Mouse (Mus musculus): ENCODE data around the gene Fap. TPM values are rescaled to one million over a fixed set of nuclear protein-coding genes. Genes with fewer than 3 reads are reported as not detected.

The Fap gene
- polyA plus RNA-seq, 1 experiment from 2014 or later: 7.6 TPM

DNA sequence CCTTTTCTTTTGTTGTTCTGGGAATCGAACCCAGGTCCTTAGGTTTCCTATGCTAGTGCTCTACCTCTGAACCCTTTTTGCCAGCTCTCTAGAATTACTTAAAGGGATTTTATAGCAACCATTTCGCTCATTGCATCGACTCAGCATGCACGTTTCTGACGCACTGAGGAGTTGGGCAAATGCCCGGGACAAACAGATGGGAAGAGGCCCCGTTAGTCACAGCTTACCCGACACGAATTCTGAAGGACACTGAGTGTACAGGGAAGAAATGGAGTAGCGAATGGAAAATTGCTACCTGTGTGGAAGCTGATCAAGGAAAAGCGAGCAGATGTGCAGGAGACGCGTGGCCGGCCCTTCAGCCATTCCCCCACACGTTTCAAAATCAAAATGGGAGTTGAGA lies 60.4 kb downstream of the Fap start:
- Histone ChIP-seq H3K36me3 (replicated peaks) (no peaks in the 10 kb centered on the region), H3K27ac (replicated peaks) (no peak overlapping the region), H3K9me3 (no peaks in the 10 kb centered on the region), H3K4me3 (no peak overlapping the region), H3K4me1 (no peaks in the 10 kb centered on the region), H3K27me3 (replicated peaks; ENCODE audit: low read depth, poor library complexity, severe bottlenecking) (no peaks in the 10 kb centered on the region)
- no peak for DNase-seq (ENCODE audit: low spot score)
- WGBS: 91% methylated on average over 15 of the region's 15 CpGs

DNA sequence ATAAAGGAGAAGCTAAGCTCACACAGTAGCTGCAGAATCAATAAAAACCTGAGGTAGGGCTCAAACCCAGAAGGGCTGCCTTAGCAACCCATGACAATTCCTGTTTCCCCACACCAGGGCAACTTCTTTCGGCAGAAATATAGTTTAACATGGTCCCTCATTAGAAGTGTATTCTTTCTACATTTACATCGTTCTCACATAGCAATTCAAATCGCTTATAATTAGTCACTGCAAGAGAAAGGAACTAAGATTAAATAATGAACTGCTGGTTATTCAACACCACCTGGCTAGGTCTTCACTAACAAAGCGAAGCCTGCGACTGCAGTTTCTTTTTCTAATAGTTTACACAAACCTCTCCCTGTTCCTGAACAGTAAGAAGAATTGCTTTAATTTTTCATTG lies 66.7 kb downstream of the Fap start:
- 90% methylated on average over 5 of the region's 5 CpGs for WGBS
- no peak overlapping the region for H3K4me3 ChIP-seq

GRCm38 (mm10) chr2:62506441-62506840 lies 67.4 kb downstream of the Fap start:
- Histone ChIP-seq H3K27ac (replicated peaks) (no peak overlapping the region), H3K27me3 (replicated peaks; ENCODE audit: low read depth, poor library complexity, severe bottlenecking) (no peaks in the 10 kb centered on the region), H3K9me3 (no peaks in the 10 kb centered on the region), H3K4me3 (no peak overlapping the region), H3K36me3 (replicated peaks) (no peaks in the 10 kb centered on the region), H3K4me1 (no peaks in the 10 kb centered on the region)
- 43% methylated on average over 2 of the region's 2 CpGs for WGBS
- DNase-seq (ENCODE audit: low spot score): no peak

More for the DNA sequence above, 66.7 kb downstream of the Fap start:
- H3K9me3 ChIP-seq: no peaks in the 10 kb centered on the region
- no peak overlapping the region for H3K27ac ChIP-seq (replicated peaks)
- H3K27me3 ChIP-seq (replicated peaks; ENCODE audit: low read depth, poor library complexity, severe bottlenecking): no peaks in the 10 kb centered on the region
- H3K36me3 ChIP-seq (replicated peaks): no peaks in the 10 kb centered on the region
- no peak for DNase-seq (ENCODE audit: low spot score)
- H3K4me1 ChIP-seq: no peaks in the 10 kb centered on the region

GRCm38 (mm10) chr2:62504269-62504796 lies 69.5 kb downstream of the Fap start:
- H3K36me3 ChIP-seq (replicated peaks): no peaks in the 10 kb centered on the region

DNA sequence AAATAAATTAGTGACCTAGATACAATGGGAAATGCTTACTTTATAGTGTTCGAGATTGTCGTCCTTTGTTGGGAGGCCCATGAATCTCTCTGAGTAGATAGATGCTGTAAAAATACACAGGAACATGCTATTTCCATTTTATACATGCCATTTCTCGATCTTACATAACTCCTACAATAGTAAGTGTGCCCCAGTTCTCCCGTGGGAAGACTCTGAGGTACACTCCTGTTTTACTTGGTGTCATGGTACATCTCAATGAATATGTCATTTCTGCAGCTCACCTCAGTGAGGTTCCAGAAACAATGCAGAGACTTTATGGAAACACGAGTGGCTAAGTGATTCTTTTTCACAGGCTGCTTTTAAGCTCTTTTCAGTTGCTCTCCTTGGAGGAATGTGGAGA lies 70.5 kb downstream of the Fap start:
- H3K27me3 ChIP-seq (replicated peaks; ENCODE audit: low read depth, poor library complexity, severe bottlenecking): no peaks in the 10 kb centered on the region
- H3K36me3 ChIP-seq (replicated peaks): no peaks in the 10 kb centered on the region
- H3K4me1 ChIP-seq: no peaks in the 10 kb centered on the region
- 80% methylated on average over 5 of the region's 5 CpGs for WGBS
- H3K4me3 ChIP-seq: no peak overlapping the region
- no peak overlapping the region for H3K27ac ChIP-seq (replicated peaks)
- no peak for DNase-seq (ENCODE audit: low spot score)
- H3K9me3 ChIP-seq: no peaks in the 10 kb centered on the region

More at GRCm38 (mm10) chr2:62504269-62504796, 69.5 kb downstream of the Fap start:
- Histone ChIP-seq H3K9me3 (no peaks in the 10 kb centered on the region), H3K27ac (replicated peaks) (no peak overlapping the region), H3K4me1 (no peaks in the 10 kb centered on the region), H3K27me3 (replicated peaks; ENCODE audit: low read depth, poor library complexity, severe bottlenecking) (no peaks in the 10 kb centered on the region), H3K4me3 (no peak overlapping the region)
- no peak for DNase-seq (ENCODE audit: low spot score)
- WGBS: 79% methylated on average over 4 of the region's 4 CpGs

DNA sequence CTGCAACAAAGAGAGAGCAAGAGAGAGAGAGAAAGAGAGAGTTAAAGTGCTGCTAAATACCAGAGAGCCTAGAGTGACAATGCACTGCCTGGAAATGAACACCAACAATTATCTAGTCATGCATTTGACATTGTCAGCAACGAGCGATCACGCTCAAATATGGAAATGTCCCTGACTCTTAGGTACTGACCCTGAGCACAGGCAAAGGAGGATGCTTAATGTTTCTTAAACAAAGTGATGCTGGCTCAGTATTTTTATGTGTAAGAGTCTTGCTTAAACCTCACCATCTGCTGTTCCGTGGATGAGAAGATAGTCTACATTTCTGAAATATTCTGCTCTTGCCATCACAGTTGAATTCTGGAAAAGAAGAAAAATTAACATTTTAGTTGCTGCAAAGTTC lies 71.4 kb downstream of the Fap start:
- Histone ChIP-seq H3K27ac (replicated peaks) (no peak overlapping the region), H3K4me3 (no peak overlapping the region), H3K27me3 (replicated peaks; ENCODE audit: low read depth, poor library complexity, severe bottlenecking) (no peaks in the 10 kb centered on the region), H3K9me3 (no peaks in the 10 kb centered on the region), H3K36me3 (replicated peaks) (no peaks in the 10 kb centered on the region), H3K4me1 (no peaks in the 10 kb centered on the region)
- DNase-seq (ENCODE audit: low spot score): no peak
- WGBS: 89% methylated on average over 4 of the region's 4 CpGs

DNA sequence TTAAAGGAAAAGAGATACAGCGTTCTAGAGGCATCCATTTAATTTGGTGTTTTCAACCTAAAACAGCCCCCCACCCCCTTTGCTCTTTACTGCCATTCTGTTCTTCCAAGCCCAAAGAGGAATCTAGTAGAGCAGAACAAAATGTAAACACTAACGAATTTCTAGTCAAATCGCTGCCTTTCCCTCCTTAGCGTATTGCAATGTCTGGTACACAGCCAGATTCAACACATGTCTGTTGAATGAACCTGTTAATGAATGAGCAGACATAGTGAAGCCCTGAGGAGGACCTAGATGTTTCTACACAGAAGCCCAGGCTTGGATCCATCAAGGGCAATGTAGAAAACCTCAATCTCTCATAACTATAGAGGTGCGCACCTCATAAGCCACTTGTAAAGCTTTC lies 75.1 kb downstream of the Fap start:
- Histone ChIP-seq H3K9me3 (no peaks in the 10 kb centered on the region), H3K4me3 (no peak overlapping the region), H3K4me1 (no peaks in the 10 kb centered on the region), H3K27ac (replicated peaks) (no peak overlapping the region), H3K36me3 (replicated peaks) (no peaks in the 10 kb centered on the region), H3K27me3 (replicated peaks; ENCODE audit: low read depth, poor library complexity, severe bottlenecking) (no peaks in the 10 kb centered on the region)
- WGBS: 93% methylated on average over 5 of the region's 5 CpGs
- DNase-seq (ENCODE audit: low spot score): no peak

- DNase-seq (ENCODE audit: low spot score): no peak
- no peaks in the 10 kb centered on the region for H3K36me3 ChIP-seq (replicated peaks)
- no peak overlapping the region for H3K27ac ChIP-seq (replicated peaks)
- H3K4me1 ChIP-seq: no peaks in the 10 kb centered on the region
- H3K27me3 ChIP-seq (replicated peaks; ENCODE audit: low read depth, poor library complexity, severe bottlenecking): no peaks in the 10 kb centered on the region
- no peaks in the 10 kb centered on the region for H3K9me3 ChIP-seq
- no peak overlapping the region for H3K4me3 ChIP-seq
- WGBS: 91% methylated on average over 4 of the region's 4 CpGs
Measured at GRCm38 (mm10) chr2:62498086-62498485, 75.8 kb downstream of the Fap start.

DNA sequence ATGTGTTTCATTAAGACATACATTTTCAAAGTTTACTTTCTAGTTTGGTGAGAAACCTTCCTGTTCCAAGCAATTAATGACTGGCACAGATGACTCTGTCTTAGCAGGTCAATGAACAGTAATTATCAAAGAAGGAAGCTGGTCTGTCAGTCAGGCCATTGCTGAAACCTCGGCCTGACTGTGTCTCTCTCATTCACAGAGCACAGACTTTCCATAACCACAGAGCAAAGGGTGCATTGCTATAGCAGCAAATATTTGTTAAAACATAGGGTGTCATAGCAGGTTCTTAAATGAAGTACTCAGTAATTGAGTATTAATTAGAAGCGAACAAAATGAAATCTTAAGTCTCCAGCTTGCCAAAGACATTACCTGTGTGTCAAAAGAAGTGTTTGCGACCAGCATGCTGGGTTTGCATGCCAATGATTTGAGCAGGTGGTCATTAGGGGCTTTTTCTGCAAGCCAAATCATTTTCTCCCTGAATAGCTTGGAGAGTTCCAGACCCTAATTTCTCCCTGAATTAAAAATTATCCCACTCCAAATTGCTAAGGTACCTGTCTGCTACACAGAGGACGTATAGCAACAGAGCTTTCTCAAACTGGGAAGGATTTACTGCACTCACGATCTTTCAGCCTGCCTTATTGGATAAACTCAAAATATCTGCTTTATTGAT lies 76.4 kb downstream of the Fap start:
- no peak for DNase-seq (ENCODE audit: low spot score)

DNA sequence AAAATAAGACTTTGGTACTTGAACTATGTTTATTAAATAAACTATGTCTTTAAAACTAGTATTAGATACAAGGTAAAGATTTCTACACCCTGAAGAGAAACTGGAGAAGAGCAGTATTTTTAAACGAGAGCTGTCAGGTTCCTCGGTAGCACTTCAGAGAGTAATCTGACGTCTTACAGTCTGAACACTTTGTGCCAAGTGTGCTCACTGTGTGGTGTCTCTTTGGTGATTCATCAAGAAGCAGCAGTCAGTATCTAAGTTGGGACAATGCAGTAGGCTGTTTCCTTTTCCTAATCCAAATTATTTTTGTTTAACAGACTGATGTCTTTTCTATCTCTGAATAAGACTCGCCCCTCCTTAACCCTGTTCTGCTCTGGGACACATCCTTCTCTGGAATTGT lies 78.5 kb downstream of the Fap start:
- DNase-seq (ENCODE audit: low spot score): no peak
- WGBS: 86% methylated on average over 4 of the region's 4 CpGs
- H3K9me3 ChIP-seq: no peaks in the 10 kb centered on the region
- no peaks in the 10 kb centered on the region for H3K36me3 ChIP-seq (replicated peaks)
- H3K4me3 ChIP-seq: no peak overlapping the region
- H3K4me1 ChIP-seq: no peaks in the 10 kb centered on the region
- no peak overlapping the region for H3K27ac ChIP-seq (replicated peaks)
- no peaks in the 10 kb centered on the region for H3K27me3 ChIP-seq (replicated peaks; ENCODE audit: low read depth, poor library complexity, severe bottlenecking)

More for the DNA sequence above, 76.4 kb downstream of the Fap start:
- H3K9me3 ChIP-seq: no peaks in the 10 kb centered on the region
- no peaks in the 10 kb centered on the region for H3K4me1 ChIP-seq
- H3K4me3 ChIP-seq: no peak overlapping the region
- no peaks in the 10 kb centered on the region for H3K36me3 ChIP-seq (replicated peaks)
- 75% methylated on average over 5 of the region's 5 CpGs for WGBS
- H3K27ac ChIP-seq (replicated peaks): no peak overlapping the region
- no peaks in the 10 kb centered on the region for H3K27me3 ChIP-seq (replicated peaks; ENCODE audit: low read depth, poor library complexity, severe bottlenecking)

GRCm38 (mm10) chr2:62489832-62490231 lies 84.0 kb downstream of the Fap start:
- 90% methylated on average over 6 of the region's 6 CpGs for WGBS
- no peaks in the 10 kb centered on the region for H3K4me1 ChIP-seq
- no peaks in the 10 kb centered on the region for H3K27me3 ChIP-seq (replicated peaks; ENCODE audit: low read depth, poor library complexity, severe bottlenecking)
- DNase-seq (ENCODE audit: low spot score): no peak
- H3K27ac ChIP-seq (replicated peaks): no peak overlapping the region
- no peak overlapping the region for H3K4me3 ChIP-seq
- H3K9me3 ChIP-seq: no peaks in the 10 kb centered on the region
- no peaks in the 10 kb centered on the region for H3K36me3 ChIP-seq (replicated peaks)

DNA sequence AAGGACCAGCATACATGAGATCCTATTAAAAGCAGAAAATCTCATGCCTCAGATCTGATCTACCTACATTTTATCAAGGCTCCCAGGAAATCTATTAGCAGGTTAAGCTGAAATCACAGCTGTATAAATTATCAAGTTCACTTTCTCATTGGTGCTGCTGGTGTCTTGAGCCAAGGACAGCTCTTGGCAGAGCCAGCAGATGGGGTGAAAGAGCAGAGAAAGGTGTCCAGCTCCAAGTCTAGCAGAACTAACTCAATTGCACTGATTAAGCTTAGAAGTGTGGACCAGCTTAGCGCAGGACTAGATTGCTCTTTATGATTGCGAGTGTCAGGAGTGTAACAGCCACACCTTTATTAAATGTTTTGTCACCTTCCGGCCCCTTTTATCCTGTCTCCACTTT lies 89.0 kb downstream of the Fap start:
- H3K9me3 ChIP-seq: no peaks in the 10 kb centered on the region
- no peak overlapping the region for H3K27ac ChIP-seq (replicated peaks)
- WGBS: 81% methylated on average over 3 of the region's 3 CpGs
- H3K4me1 ChIP-seq: no peaks in the 10 kb centered on the region
- no peaks in the 10 kb centered on the region for H3K27me3 ChIP-seq (replicated peaks; ENCODE audit: low read depth, poor library complexity, severe bottlenecking)
- H3K36me3 ChIP-seq (replicated peaks): no peaks in the 10 kb centered on the region
- no peak overlapping the region for H3K4me3 ChIP-seq
- no peak for DNase-seq (ENCODE audit: low spot score)

- Histone ChIP-seq H3K4me1 (no peaks in the 10 kb centered on the region), H3K27me3 (replicated peaks; ENCODE audit: low read depth, poor library complexity, severe bottlenecking) (no peaks in the 10 kb centered on the region), H3K27ac (replicated peaks) (no peak within 1 kb of the TSS), H3K4me3 (no peak within 1 kb of the TSS), H3K36me3 (replicated peaks) (no peaks in the 10 kb centered on the region), H3K9me3 (no peaks in the 10 kb centered on the region)
- WGBS: 87% methylated on average over 9 of the region's 9 CpGs
- DNase-seq (ENCODE audit: low spot score): no peak
Measured at GRCm38 (mm10) chr2:62483550-62483949, 90.3 kb downstream of the Fap start, which contains the start of gene Gcg. Gene Gcg, minus strand, starts transcription at chr2:62483650.
